Mouse (Mus musculus): ENCODE measurements around the gene Ephx1.
"Not testable (repeated sequence)": the region's sequence is repeated elsewhere in the genome, so short reads cannot be mapped to it uniquely, and the experiment has no call there.

Gene Ephx1

GRCm38 (mm10) chr1:181013446-181013845, 7.3 kb downstream of the Ephx1 start:
- DNase-seq = no peak

- no peak for DNase-seq
Observed at GRCm38 (mm10) chr1:181012416-181012815, 8.3 kb downstream of the Ephx1 start.

- DNase-seq = no peak
Observed at GRCm38 (mm10) chr1:181011601-181012000, 9.1 kb downstream of the Ephx1 start.

- no peak for DNase-seq
Observed at GRCm38 (mm10) chr1:181010171-181010932, 10.4 kb downstream of the Ephx1 start.

GRCm38 (mm10) chr1:181009754-181010153, 10.9 kb downstream of the Ephx1 start:
- peak; percentile 65 to 71 for DNase-seq

GRCm38 (mm10) chr1:181009011-181009590, 11.6 kb downstream of the Ephx1 start:
- DNase-seq = no peak

GRCm38 (mm10) chr1:181008266-181008665, 12.4 kb downstream of the Ephx1 start:
- DNase-seq = no peak

- DNase-seq = no peak
Observed at GRCm38 (mm10) chr1:181007831-181008230, 12.9 kb downstream of the Ephx1 start.

- no peak for DNase-seq
Observed at GRCm38 (mm10) chr1:181005331-181005730, 15.4 kb downstream of the Ephx1 start.

- DNase-seq = no peak
Observed at GRCm38 (mm10) chr1:181003790-181004189, 16.9 kb downstream of the Ephx1 start.

- no peak for DNase-seq
Observed at GRCm38 (mm10) chr1:181001621-181002020, 19.1 kb downstream of the Ephx1 start.

GRCm38 (mm10) chr1:181001217-181001616, 19.5 kb downstream of the Ephx1 start:
- no peak for DNase-seq

GRCm38 (mm10) chr1:181000501-181001092, 20.1 kb downstream of the Ephx1 start:
- DNase-seq = no peak

- peak in 1 of 2 experiments; percentile 45 for DNase-seq
Observed at GRCm38 (mm10) chr1:180992142-180992541, 28.6 kb downstream of the Ephx1 start.

GRCm38 (mm10) chr1:180990671-180991070, 30.0 kb downstream of the Ephx1 start:
- DNase-seq = no peak

- peak; percentile 80 for DNase-seq
Observed at GRCm38 (mm10) chr1:180987759-180988158, 32.9 kb downstream of the Ephx1 start.

- no peak for DNase-seq
Observed at GRCm38 (mm10) chr1:180986701-180987100, 34.0 kb downstream of the Ephx1 start.

GRCm38 (mm10) chr1:180981298-180982046, 39.2 kb downstream of the Ephx1 start:
- DNase-seq = not testable (repeated sequence)

- DNase-seq = no peak
Observed at GRCm38 (mm10) chr1:180980464-180980863, 40.2 kb downstream of the Ephx1 start.

GRCm38 (mm10) chr1:180979484-180980251, 41.0 kb downstream of the Ephx1 start:
- no peak for DNase-seq

GRCm38 (mm10) chr1:180976110-180976679, 44.5 kb downstream of the Ephx1 start:
- DNase-seq = no peak

GRCm38 (mm10) chr1:180974126-180974746, 46.5 kb downstream of the Ephx1 start:
- DNase-seq = peak in 1 of 2 experiments; percentile 29

Data from cerebellum, postnatal 36 days (tissue).